20 mouse cellular contexts compared by ENCODE assay signal in the genomic region with DNA sequence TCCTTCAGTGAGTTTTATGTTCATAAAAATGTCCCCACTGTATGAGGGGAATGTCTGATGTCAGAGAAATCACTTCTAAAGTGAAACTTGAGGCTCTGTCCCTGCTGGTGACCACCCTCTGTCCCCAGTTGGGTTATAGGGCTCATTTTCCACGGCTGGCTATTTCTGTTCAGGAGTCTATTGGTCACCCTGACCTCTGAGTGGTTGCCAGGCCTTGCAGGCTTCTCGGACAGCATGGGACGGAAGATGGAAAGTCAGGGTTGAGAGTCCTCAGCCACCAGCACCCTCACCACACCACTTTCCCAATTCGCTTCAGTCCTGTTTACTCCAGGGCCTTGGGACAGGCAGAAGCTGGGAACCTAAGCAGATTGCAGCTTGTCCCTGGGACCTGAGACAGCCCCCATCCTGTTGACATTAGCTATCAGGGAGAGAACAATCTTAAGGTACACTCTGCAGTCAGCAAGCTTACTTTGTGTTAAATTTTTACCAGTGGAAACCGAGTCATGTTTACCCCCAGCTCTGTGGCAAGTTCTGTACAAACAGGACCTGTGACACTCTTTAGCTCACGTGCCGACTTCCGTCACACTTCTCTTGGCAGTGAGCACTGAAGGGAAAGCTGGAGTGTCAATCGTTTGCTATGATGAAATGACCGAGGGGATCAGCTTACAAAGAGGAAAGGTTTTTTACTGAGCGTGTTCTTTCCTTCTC. TPM values are rescaled to one million over a fixed set of nuclear protein-coding genes. Genes with fewer than 3 reads are reported as not detected.
DNase-seq lines count a peak whose midpoint lies in the region; ATAC-seq and TF ChIP-seq lines count a peak whose summit lies in the region.
"Had no signal": no experiment of that assay in that cellular context is flagged by ENCODE, and none has a peak within 500 bp of the region (broad histone marks: within the 10 kb centered on the region; RNA-seq: fewer than 3 reads in every experiment).

No protein-coding gene starts in this region.

- no peaks in the 10 kb centered on the region for H3K36me3 ChIP-seq in liver, embryonic 14.5 days (replicated peaks; ENCODE audit: control insufficient read depth, insufficient read depth, low read depth)
- H3K36me3 ChIP-seq: hindbrain, embryonic 15.5 days; midbrain, embryonic 10.5 days; neural tube, embryonic 15.5 days had no signal

- H3K4me3 ChIP-seq in liver, embryonic 14.5 days (ENCODE audit: insufficient read depth in 1 of 2, low read depth in 2 of 2, low read length in 2 of 2), result no peak overlapping the region
- H3K4me3 ChIP-seq: heart, adult 2 months; hindbrain, embryonic 15.5 days; layer of hippocampus, adult 2 months; left cerebral cortex, adult 2 months; midbrain, embryonic 10.5 days; neural tube, embryonic 15.5 days had no signal

- H3K4me1 ChIP-seq in liver, embryonic 14.5 days (replicated peaks; ENCODE audit: control insufficient read depth in 2 of 2, insufficient read depth in 2 of 2, low read length in 1 of 2), result peaks cover 2 to 29% of the 10 kb centered on the region in 2 experiments; a peak in 3 of 4 replicates

- H3K9me3 ChIP-seq in liver, embryonic 14.5 days (ENCODE audit: control insufficient read depth, low read length), result no peaks in the 10 kb centered on the region
- H3K9me3 ChIP-seq: hindbrain, embryonic 15.5 days; midbrain, embryonic 10.5 days; neural tube, embryonic 15.5 days had no signal

- no peak for TF ChIP-seq CTCF in liver, embryonic 14.5 days (IDR thresholded peaks at IDR 0.05; ENCODE audit: low read depth)

- no peaks in the 10 kb centered on the region for H3K27me3 ChIP-seq in liver, embryonic 14.5 days (ENCODE audit: control insufficient read depth, insufficient read depth, low read length)
- H3K27me3 ChIP-seq: hindbrain, embryonic 15.5 days; neural tube, embryonic 15.5 days had no signal

- peak; percentile 78 to 85 for DNase-seq in lung, adult 18-20 months
- no peak for DNase-seq in lung, postnatal 14 days
- no peak for DNase-seq in liver, embryonic 14.5 days (ENCODE audit: low read depth in 3 of 3, low spot score in 3 of 3)
- DNase-seq in lung, postnatal 10 days, result peak; percentile 55
- no peak for DNase-seq in T-cell, adult 2 months (ENCODE audit: low spot score)
- no peak for DNase-seq in adrenal gland, postnatal 14 days
- DNase-seq in urinary bladder, postnatal 10 days (ENCODE audit: low spot score), result no peak
- no peak for DNase-seq in neural tube, embryonic 10.5 days (ENCODE audit: extremely low spot score, low spot score)
- DNase-seq: adrenal gland, adult 2 months; cerebellum, adult 9-10 months; heart, adult 2 months; heart, postnatal 10 days; kidney, adult 9 months; retina, postnatal 1 day had no signal

- no peak for TF ChIP-seq EP300 in liver, embryonic 14.5 days (IDR thresholded peaks at IDR 0.05; ENCODE audit: low read depth)

- no peak overlapping the region for H3K4me2 ChIP-seq in liver, embryonic 14.5 days (ENCODE audit: low read depth)
- H3K4me2 ChIP-seq: hindbrain, embryonic 15.5 days; neural tube, embryonic 15.5 days had no signal

- 64% methylated on average over 11 of the region's 11 CpGs for WGBS in liver, embryonic 14.5 days (ENCODE audit: insufficient replicate concordance)

- H3K27ac ChIP-seq in liver, embryonic 14.5 days, result no peak overlapping the region
- H3K27ac ChIP-seq: heart, adult 2 months; hindbrain, embryonic 15.5 days; layer of hippocampus, adult 2 months; left cerebral cortex, adult 2 months; midbrain, embryonic 10.5 days; neural tube, embryonic 15.5 days had no signal

- ATAC-seq in liver, embryonic 14.5 days (ENCODE audit: insufficient read depth), result peak; percentile 36; the same call in 1 of the 2 replicates
- ATAC-seq: forebrain, embryonic 14.5 days had no signal

- no peak overlapping the region for H3K9ac ChIP-seq in liver, embryonic 14.5 days (replicated peaks)
- H3K9ac ChIP-seq: hindbrain, embryonic 15.5 days; neural tube, embryonic 15.5 days had no signal

RNA-seq across cellular contexts. Expression of a gene that starts 15.9 kb away (rescaled TPM):
- 10.9 and 11.5 TPM in 2 replicates for polyA plus RNA-seq in liver, embryonic 14.5 days (2012; rRNA removed)
- 2.8 and 3.2 TPM in 2 replicates for polyA plus RNA-seq in liver, embryonic 14.5 days (2014; fragmentation: Nextera tagmentation; extraction: Ambion mirVana)
- 97.2 and 105 TPM in 2 replicates for total RNA-seq in adrenal gland, postnatal 14 days (2021)

Comparison
In these comparisons a context has a peak if more than half of its experiments do, and no peak if none do; other contexts are left out.
1. DNase-seq: peak in lung, adult 18-20 months (2 of 2) and lung, postnatal 10 days (single experiment); none in lung, postnatal 14 days (single experiment), liver, embryonic 14.5 days (0 of 3), T-cell, adult 2 months (single experiment), adrenal gland, postnatal 14 days (single experiment), urinary bladder, postnatal 10 days (single experiment) and neural tube, embryonic 10.5 days (single experiment).